Mouse (Mus musculus) bone marrow macrophage, adult 2 months (primary cell): ENCODE measurements at regions not wholly inside any gene's neighbourhood (a gene's known extent, or its start where the extent isn't known, plus 50 kb on each side); places are given as distances from the start of the nearest gene placed in this dataset.

ENCODE experiments used
- CTCF ChIP-seq: IDR thresholded peaks from 2 replicates; pipeline ENCODE4 v1.5.1; 2012; ENCODE audit warnings: low read depth, mild to moderate bottlenecking, low read length, moderate library complexity
- POLR2A ChIP-seq: IDR thresholded peaks from 2 replicates; pipeline ENCODE4 v1.6.1; 2012; ENCODE audit warnings: mild to moderate bottlenecking, low read depth, low read length, borderline replicate concordance

GRCm38 (mm10) chr10:126748696-126749466 lies 152.3 kb downstream of the Atp23 start:
- TF ChIP-seq POLR2A (no peak), CTCF (no peak)
